Mouse (Mus musculus): ENCODE results near the gene Aqp9. TPM values are rescaled to one million over a fixed set of nuclear protein-coding genes. Genes with fewer than 3 reads are reported as not detected.

Gene Aqp9
- polyA plus RNA-seq, 1 experiment: 1.8 TPM

GRCm38 (mm10) chr9:71073831-71074230 lies 94.7 kb downstream of the Aqp9 start:
- no peak for DNase-seq
- H3K4me1 ChIP-seq (ENCODE audit: control insufficient read depth, insufficient read depth, low read length): no peaks in the 10 kb centered on the region
- no peak overlapping the region for H3K4me3 ChIP-seq (replicated peaks; ENCODE audit: extremely low read depth, low read depth, low read length)
- WGBS: 52% methylated on average over 4 of the region's 4 CpGs
- TF ChIP-seq CTCF (IDR thresholded peaks at IDR 0.05; ENCODE audit: insufficient read depth, low read length): peak; percentile 70
- no peak for TF ChIP-seq POLR2A (IDR thresholded peaks at IDR 0.05; ENCODE audit: borderline replicate concordance, extremely low read depth, low read depth, low read length)

- WGBS: 38% methylated on average over 4 of the region's 4 CpGs
- no peak overlapping the region for H3K4me3 ChIP-seq (replicated peaks; ENCODE audit: extremely low read depth, low read depth, low read length)
- no peaks in the 10 kb centered on the region for H3K4me1 ChIP-seq (ENCODE audit: control insufficient read depth, insufficient read depth, low read length)
- DNase-seq: no peak
- no peak for TF ChIP-seq POLR2A (IDR thresholded peaks at IDR 0.05; ENCODE audit: borderline replicate concordance, extremely low read depth, low read depth, low read length)
- TF ChIP-seq CTCF (IDR thresholded peaks at IDR 0.05; ENCODE audit: insufficient read depth, low read length): no peak
Observed at GRCm38 (mm10) chr9:71073076-71073475, 95.4 kb downstream of the Aqp9 start.

- no peak for TF ChIP-seq CTCF (IDR thresholded peaks at IDR 0.05; ENCODE audit: insufficient read depth, low read length)
- no peak for TF ChIP-seq POLR2A (IDR thresholded peaks at IDR 0.05; ENCODE audit: borderline replicate concordance, extremely low read depth, low read depth, low read length)
- H3K4me1 ChIP-seq (ENCODE audit: control insufficient read depth, insufficient read depth, low read length): no peaks in the 10 kb centered on the region
- H3K4me3 ChIP-seq (replicated peaks; ENCODE audit: extremely low read depth, low read depth, low read length): no peak overlapping the region
- DNase-seq: no peak
- WGBS: 66% methylated on average over 7 of the region's 7 CpGs
Observed at GRCm38 (mm10) chr9:71072502-71072901, 96.0 kb downstream of the Aqp9 start.

- H3K4me1 ChIP-seq (ENCODE audit: control insufficient read depth, insufficient read depth, low read length): no peaks in the 10 kb centered on the region
- WGBS: 76% methylated on average over 7 of the region's 7 CpGs
- no peak for DNase-seq
Observed at GRCm38 (mm10) chr9:71071581-71072330, 96.7 kb downstream of the Aqp9 start.

GRCm38 (mm10) chr9:71070628-71071027 lies 97.9 kb downstream of the Aqp9 start:
- H3K4me1 ChIP-seq (ENCODE audit: control insufficient read depth, insufficient read depth, low read length): no peaks in the 10 kb centered on the region
- 69% methylated on average over 2 of the region's 2 CpGs for WGBS
- DNase-seq: no peak

More at GRCm38 (mm10) chr9:71071581-71072330, 96.7 kb downstream of the Aqp9 start:
- H3K4me3 ChIP-seq (replicated peaks; ENCODE audit: extremely low read depth, low read depth, low read length): no peak overlapping the region
- TF ChIP-seq CTCF (IDR thresholded peaks at IDR 0.05; ENCODE audit: insufficient read depth, low read length) (no peak), POLR2A (IDR thresholded peaks at IDR 0.05; ENCODE audit: borderline replicate concordance, extremely low read depth, low read depth, low read length) (no peak)

GRCm38 (mm10) chr9:71068866-71069390 lies 99.6 kb downstream of the Aqp9 start:
- Histone ChIP-seq H3K4me1 (ENCODE audit: control insufficient read depth, insufficient read depth, low read length) (no peaks in the 10 kb centered on the region), H3K4me3 (replicated peaks; ENCODE audit: extremely low read depth, low read depth, low read length) (no peak overlapping the region)
- WGBS: 65% methylated on average over 6 of the region's 6 CpGs
- TF ChIP-seq POLR2A (IDR thresholded peaks at IDR 0.05; ENCODE audit: borderline replicate concordance, extremely low read depth, low read depth, low read length) (no peak), CTCF (IDR thresholded peaks at IDR 0.05; ENCODE audit: insufficient read depth, low read length) (no peak)
- no peak for DNase-seq

More at GRCm38 (mm10) chr9:71070628-71071027, 97.9 kb downstream of the Aqp9 start:
- TF ChIP-seq CTCF (IDR thresholded peaks at IDR 0.05; ENCODE audit: insufficient read depth, low read length): no peak
- no peak for TF ChIP-seq POLR2A (IDR thresholded peaks at IDR 0.05; ENCODE audit: borderline replicate concordance, extremely low read depth, low read depth, low read length)
- H3K4me3 ChIP-seq (replicated peaks; ENCODE audit: extremely low read depth, low read depth, low read length): no peak overlapping the region

GRCm38 (mm10) chr9:71067156-71067555 lies 101.3 kb downstream of the Aqp9 start:
- TF ChIP-seq POLR2A (IDR thresholded peaks at IDR 0.05; ENCODE audit: borderline replicate concordance, extremely low read depth, low read depth, low read length): no peak
- TF ChIP-seq CTCF (IDR thresholded peaks at IDR 0.05; ENCODE audit: insufficient read depth, low read length): no peak
- DNase-seq: no peak
- no peak overlapping the region for H3K4me3 ChIP-seq (replicated peaks; ENCODE audit: extremely low read depth, low read depth, low read length)
- no peaks in the 10 kb centered on the region for H3K4me1 ChIP-seq (ENCODE audit: control insufficient read depth, insufficient read depth, low read length)
- 86% methylated on average over 5 of the region's 5 CpGs for WGBS

- no peak for DNase-seq
- TF ChIP-seq POLR2A (IDR thresholded peaks at IDR 0.05; ENCODE audit: borderline replicate concordance, extremely low read depth, low read depth, low read length) (no peak), CTCF (IDR thresholded peaks at IDR 0.05; ENCODE audit: insufficient read depth, low read length) (no peak)
- Histone ChIP-seq H3K4me3 (replicated peaks; ENCODE audit: extremely low read depth, low read depth, low read length) (no peak overlapping the region), H3K4me1 (ENCODE audit: control insufficient read depth, insufficient read depth, low read length) (no peaks in the 10 kb centered on the region)
- 71% methylated on average over 7 of the region's 7 CpGs for WGBS
Observed at GRCm38 (mm10) chr9:71066491-71066890, 102.0 kb downstream of the Aqp9 start.

- no peaks in the 10 kb centered on the region for H3K4me1 ChIP-seq (ENCODE audit: control insufficient read depth, insufficient read depth, low read length)
- TF ChIP-seq POLR2A (IDR thresholded peaks at IDR 0.05; ENCODE audit: borderline replicate concordance, extremely low read depth, low read depth, low read length): no peak
- no peak for TF ChIP-seq CTCF (IDR thresholded peaks at IDR 0.05; ENCODE audit: insufficient read depth, low read length)
- no peak overlapping the region for H3K4me3 ChIP-seq (replicated peaks; ENCODE audit: extremely low read depth, low read depth, low read length)
- DNase-seq: no peak
- WGBS: 77% methylated on average over 6 of the region's 6 CpGs
Observed at GRCm38 (mm10) chr9:71065343-71065875, 103.1 kb downstream of the Aqp9 start.

Measured in lung, adult 2 months (tissue).